Mouse (Mus musculus) kidney, embryonic 15.5 days (tissue): ENCODE results near the gene Vamp2. TPM values are rescaled to one million over a fixed set of nuclear protein-coding genes. Genes with fewer than 3 reads are reported as not detected.
A peak's percentile ranks its signal among the peaks of the same experiment; 100 is the strongest.

Experiments
- ATAC-seq: fragments of 200-750 bp; cut with Nextera tagmentation; replicated peaks from 2 replicates; pipeline ENCODE4 v1.8.0; 2017; ENCODE audit warnings: moderate TSS enrichment; ENCODE audit not compliant: low FRiP score
- H3K27ac ChIP-seq: fragments of 300-500 bp; sonication (generic); 2 replicates; pipeline ENCODE4 v1.5.1; 2015; ENCODE audit warnings: mild to moderate bottlenecking, inconsistent platforms
- H3K27me3 ChIP-seq: fragments of 300-500 bp; sonication (generic); 2 replicates; pipeline ENCODE4 v1.6.1; 2015; ENCODE audit warnings: inconsistent platforms
- H3K36me3 ChIP-seq: fragments of 300-500 bp; sonication (generic); 2 replicates; pipeline ENCODE4 v1.6.1; 2015; ENCODE audit warnings: inconsistent platforms
- H3K4me1 ChIP-seq: fragments of 300-500 bp; sonication (generic); 2 replicates; pipeline ENCODE4 v1.6.1; 2015; ENCODE audit warnings: inconsistent platforms
- H3K4me2 ChIP-seq: fragments of 300-500 bp; sonication (generic); 2 replicates; pipeline ENCODE4 v1.6.1; 2015; ENCODE audit warnings: moderate library complexity, mild to moderate bottlenecking, inconsistent platforms
- H3K4me3 ChIP-seq: fragments of 300-500 bp; sonication (generic); replicated peaks from 2 replicates; pipeline ENCODE4 v1.5.1; 2015; ENCODE audit warnings: mild to moderate bottlenecking, inconsistent platforms
- H3K9ac ChIP-seq: fragments of 300-500 bp; sonication (generic); 2 replicates; pipeline ENCODE4 v1.6.1; 2015; ENCODE audit warnings: mild to moderate bottlenecking, inconsistent platforms
- H3K9me3 ChIP-seq: fragments of 300-500 bp; sonication (generic); replicated peaks from 2 replicates; pipeline ENCODE4 v1.6.1; 2016; ENCODE audit warnings: inconsistent platforms
- WGBS: fragments of 180-500 bp; shearing (Covaris S2); methylation state at CpG from one replicate; pipeline ENCODE4 v1.1.7; 2015; ENCODE audit warnings: mixed read lengths; 5-methylcytosine and 5-hydroxymethylcytosine counted together
- polyA plus RNA-seq: library from polyadenylated mRNA; unstranded; fragments of >200 nt; fragmentation: Nextera tagmentation; extraction: Ambion mirVana; gene quantifications from 2 replicates; pipeline ENCODE4 v1.2.1, GENCODE M21; 2015

The Vamp2 gene
- polyA plus RNA-seq, 1 experiment from 2014 or later: 101 TPM

GRCm38 (mm10) chr11:69123693-69124497 is 35.6 kb downstream of the Vamp2 start:
- Histone ChIP-seq H3K36me3 (no peaks in the 10 kb centered on the region), H3K9ac (peak overlapping the region; percentile 55), H3K4me1 (peaks cover 50% of the 10 kb centered on the region), H3K4me2 (peak overlapping the region; percentile 94), H3K27ac (peak overlapping the region; percentile 92), H3K27me3 (peaks cover 9% of the 10 kb centered on the region; the same call in 1 of the 2 replicates), H3K4me3 (peak overlapping the region; percentile 83), H3K9me3 (no peaks in the 10 kb centered on the region)
- WGBS: under 1% methylated on average over 31 of the region's 31 CpGs
- peak; percentile 54 for ATAC-seq

- H3K27ac ChIP-seq: peak overlapping the region; percentile 92
- H3K27me3 ChIP-seq: peaks cover 9% of the 10 kb centered on the region; the same call in 1 of the 2 replicates
- peaks cover 44% of the 10 kb centered on the region for H3K4me1 ChIP-seq
- H3K9ac ChIP-seq: no peak overlapping the region
- peak overlapping the region; percentile 94 for H3K4me2 ChIP-seq
- H3K36me3 ChIP-seq: no peaks in the 10 kb centered on the region
- ATAC-seq: 0 out of 2 replicates have a peak, but pooled peaks have one; percentile 12
- 0% methylated on average over 3 of the region's 3 CpGs for WGBS
- no peaks in the 10 kb centered on the region for H3K9me3 ChIP-seq
- peak overlapping the region; percentile 83 for H3K4me3 ChIP-seq
These were observed 36.2 kb downstream of the Vamp2 start for GRCm38 (mm10) chr11:69124498-69124847.

GRCm38 (mm10) chr11:69125041-69125851 is 37.0 kb downstream of the Vamp2 start:
- peak; percentile 50 for ATAC-seq
- H3K27me3 ChIP-seq: peaks cover 9% of the 10 kb centered on the region; the same call in 1 of the 2 replicates

GRCm38 (mm10) chr11:69125852-69125918 is 37.4 kb downstream of the Vamp2 start, which contains the start of gene Aloxe3:
Gene Aloxe3, plus strand, starts transcription at chr11:69125896.
- ATAC-seq: no peak
- Histone ChIP-seq H3K4me2 (peak within 1 kb of the TSS; percentile 86), H3K9ac (peak within 1 kb of the TSS; percentile 55), H3K27me3 (peaks cover 9% of the 10 kb centered on the region; the same call in 1 of the 2 replicates), H3K9me3 (no peaks in the 10 kb centered on the region), H3K27ac (peak within 1 kb of the TSS; percentile 88), H3K4me1 (peaks cover 32% of the 10 kb centered on the region), H3K36me3 (no peaks in the 10 kb centered on the region), H3K4me3 (peak within 1 kb of the TSS; percentile 67)
- WGBS: 1% methylated on average over 3 of the region's 3 CpGs

More at GRCm38 (mm10) chr11:69125041-69125851, 37.0 kb downstream of the Vamp2 start:
- H3K4me3 ChIP-seq: peak overlapping the region; percentile 67
- H3K36me3 ChIP-seq: no peaks in the 10 kb centered on the region
- peak overlapping the region; percentile 88 for H3K27ac ChIP-seq
- WGBS: under 1% methylated on average over 24 of the region's 24 CpGs
- H3K9ac ChIP-seq: peak overlapping the region; percentile 55
- H3K4me1 ChIP-seq: peaks cover 37% of the 10 kb centered on the region
- H3K9me3 ChIP-seq: no peaks in the 10 kb centered on the region
- H3K4me2 ChIP-seq: peak overlapping the region; percentile 86

- Histone ChIP-seq H3K27me3 (peaks cover 9% of the 10 kb centered on the region; the same call in 1 of the 2 replicates), H3K9me3 (no peaks in the 10 kb centered on the region), H3K27ac (peak overlapping the region; percentile 88), H3K4me3 (peak overlapping the region; percentile 67), H3K36me3 (no peaks in the 10 kb centered on the region), H3K4me2 (peak overlapping the region; percentile 86), H3K4me1 (peaks cover 28% of the 10 kb centered on the region), H3K9ac (peak overlapping the region; percentile 55)
- WGBS: 12% methylated on average over 20 of the region's 20 CpGs
- ATAC-seq: no peak
These were observed 37.8 kb downstream of the Vamp2 start for GRCm38 (mm10) chr11:69125919-69126705.

GRCm38 (mm10) chr11:69126706-69127095 is 38.4 kb downstream of the Vamp2 start:
- Histone ChIP-seq H3K4me1 (peaks cover 23% of the 10 kb centered on the region), H3K9me3 (no peaks in the 10 kb centered on the region), H3K36me3 (no peaks in the 10 kb centered on the region), H3K27me3 (peaks cover 9% of the 10 kb centered on the region; the same call in 1 of the 2 replicates), H3K4me2 (peak overlapping the region; percentile 86), H3K9ac (no peak overlapping the region), H3K27ac (no peak overlapping the region), H3K4me3 (peak overlapping the region; percentile 67)
- no peak for ATAC-seq
- 39% methylated on average over 2 of the region's 2 CpGs for WGBS

- Histone ChIP-seq H3K4me3 (no peak overlapping the region), H3K27me3 (peaks cover 9% of the 10 kb centered on the region; the same call in 1 of the 2 replicates), H3K9me3 (no peaks in the 10 kb centered on the region), H3K36me3 (no peaks in the 10 kb centered on the region), H3K4me1 (peaks cover 13% of the 10 kb centered on the region), H3K4me2 (no peak overlapping the region), H3K9ac (no peak overlapping the region), H3K27ac (no peak overlapping the region)
- WGBS: 63% methylated on average over 8 of the region's 8 CpGs
- no peak for ATAC-seq
These were observed 40.3 kb downstream of the Vamp2 start for GRCm38 (mm10) chr11:69128426-69129122.

GRCm38 (mm10) chr11:69133566-69133922 is 45.3 kb downstream of the Vamp2 start:
- Histone ChIP-seq H3K27ac (no peak overlapping the region), H3K4me3 (peak overlapping the region; percentile 53), H3K27me3 (no peaks in the 10 kb centered on the region), H3K9ac (no peak overlapping the region), H3K4me2 (peak overlapping the region; percentile 92), H3K4me1 (peaks cover 14% of the 10 kb centered on the region), H3K36me3 (no peaks in the 10 kb centered on the region), H3K9me3 (no peaks in the 10 kb centered on the region)
- 27% methylated on average over 5 of the region's 5 CpGs for WGBS
- ATAC-seq: peak; percentile 23; the same call in 1 of the 2 replicates

DNA sequence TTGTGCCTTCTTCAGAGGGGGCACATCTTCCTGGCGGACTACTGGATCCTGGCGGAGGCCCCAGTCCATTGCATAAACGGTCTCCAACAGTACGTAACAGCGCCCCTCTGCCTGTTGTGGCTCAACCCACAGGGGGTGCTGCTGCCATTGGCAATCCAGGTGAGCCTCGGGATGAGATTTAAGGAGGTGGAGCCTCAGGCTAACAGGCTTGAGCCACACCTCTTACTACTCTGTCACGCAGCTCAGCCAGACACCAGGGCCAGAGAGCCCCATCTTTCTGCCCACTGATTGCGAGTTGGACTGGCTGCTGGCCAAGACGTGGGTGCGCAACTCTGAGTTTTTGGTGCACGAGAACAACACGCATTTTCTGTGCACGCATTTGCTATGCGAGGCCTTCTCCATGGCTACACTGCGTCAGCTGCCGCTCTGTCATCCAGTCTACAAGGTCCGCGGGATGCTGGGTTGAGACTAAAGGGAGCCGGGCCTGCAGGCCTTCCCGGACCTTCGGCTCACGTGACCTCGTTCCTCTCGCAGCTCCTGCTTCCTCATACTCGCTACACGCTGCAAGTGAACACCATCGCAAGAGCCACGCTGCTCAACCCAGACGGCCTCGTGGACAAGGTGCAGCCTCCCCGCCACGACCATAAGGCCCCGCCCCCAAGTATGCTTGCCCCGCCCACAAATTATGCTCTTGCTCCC is 45.8 kb downstream of the Vamp2 start:
- Histone ChIP-seq H3K4me1 (peaks cover 14% of the 10 kb centered on the region), H3K9ac (peak overlapping the region; percentile 46), H3K27ac (no peak overlapping the region), H3K4me3 (peak overlapping the region; percentile 53), H3K36me3 (no peaks in the 10 kb centered on the region), H3K9me3 (no peaks in the 10 kb centered on the region), H3K27me3 (no peaks in the 10 kb centered on the region), H3K4me2 (peak overlapping the region; percentile 92)
- ATAC-seq: peak; percentile 80
- under 1% methylated on average over 34 of the region's 34 CpGs for WGBS

GRCm38 (mm10) chr11:69134622-69134968 is 46.3 kb downstream of the Vamp2 start:
- no peaks in the 10 kb centered on the region for H3K9me3 ChIP-seq
- peak overlapping the region; percentile 53 for H3K4me3 ChIP-seq
- WGBS: 20% methylated on average over 8 of the region's 8 CpGs
- no peaks in the 10 kb centered on the region for H3K27me3 ChIP-seq
- H3K4me2 ChIP-seq: peak overlapping the region; percentile 92
- H3K4me1 ChIP-seq: peaks cover 14% of the 10 kb centered on the region
- H3K27ac ChIP-seq: no peak overlapping the region
- peak overlapping the region; percentile 46 for H3K9ac ChIP-seq
- H3K36me3 ChIP-seq: no peaks in the 10 kb centered on the region
- ATAC-seq: no peak

DNA sequence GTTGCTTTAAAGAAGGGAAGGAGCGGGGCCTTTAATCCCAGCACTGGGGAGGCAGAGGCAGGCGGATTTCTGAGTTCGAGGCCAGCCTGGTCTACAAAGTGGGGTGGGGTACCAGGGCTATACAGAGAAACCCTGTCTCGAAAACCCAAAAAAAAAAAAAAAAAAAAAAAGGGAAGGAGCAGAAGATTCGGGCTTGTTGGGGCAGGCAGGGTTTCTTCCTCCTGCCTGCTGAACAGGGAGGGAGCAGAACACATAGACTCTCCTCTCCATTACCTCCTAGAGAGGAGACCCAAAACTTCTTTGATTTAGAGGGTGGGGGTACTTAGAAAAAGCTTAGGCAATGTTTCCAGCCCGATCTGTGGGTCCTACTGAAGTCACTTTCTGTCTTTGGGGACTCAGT is 47.1 kb downstream of the Vamp2 start:
- WGBS: 89% methylated on average over 6 of the region's 6 CpGs
- Histone ChIP-seq H3K4me2 (no peak overlapping the region), H3K36me3 (no peaks in the 10 kb centered on the region), H3K9ac (no peak overlapping the region), H3K9me3 (no peaks in the 10 kb centered on the region), H3K4me1 (peaks cover 14% of the 10 kb centered on the region), H3K27me3 (no peaks in the 10 kb centered on the region), H3K27ac (no peak overlapping the region), H3K4me3 (no peak overlapping the region)
- no peak for ATAC-seq
